Mouse (Mus musculus) T-helper 1 cell (primary cell): ENCODE measurements around the gene Tgm4.

Source experiments
- in situ Hi-C: fragments of 300-600 bp; cut with MboI, MseI; formaldehyde crosslinking; loops from one replicate; pipeline ENCODE4 v1.15.1; 2025; ENCODE audit warnings: high pct_unique_total_duplicates

The Tgm4 gene

DNA sequence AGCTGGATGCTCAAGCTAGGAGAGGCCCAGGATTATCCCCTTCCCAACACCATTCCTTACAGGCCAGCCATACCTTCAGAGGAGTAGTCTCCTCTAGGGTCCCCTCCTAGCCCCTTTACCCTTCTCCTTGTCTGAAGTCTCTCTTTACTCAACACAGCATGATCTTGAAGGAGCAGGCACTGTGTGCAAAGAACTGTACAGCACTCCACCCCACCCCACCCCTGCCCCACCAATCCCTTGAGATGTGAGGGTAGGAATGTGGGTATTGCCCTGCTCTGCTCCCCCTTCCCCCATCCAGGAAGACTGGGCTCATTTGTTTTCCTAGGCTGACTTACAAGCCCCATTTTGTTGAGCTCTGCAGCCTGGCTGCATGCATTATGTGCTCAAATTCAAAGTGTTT lies 69.8 kb downstream of the Tgm4 start:
- in situ Hi-C loops = no loop called here

DNA sequence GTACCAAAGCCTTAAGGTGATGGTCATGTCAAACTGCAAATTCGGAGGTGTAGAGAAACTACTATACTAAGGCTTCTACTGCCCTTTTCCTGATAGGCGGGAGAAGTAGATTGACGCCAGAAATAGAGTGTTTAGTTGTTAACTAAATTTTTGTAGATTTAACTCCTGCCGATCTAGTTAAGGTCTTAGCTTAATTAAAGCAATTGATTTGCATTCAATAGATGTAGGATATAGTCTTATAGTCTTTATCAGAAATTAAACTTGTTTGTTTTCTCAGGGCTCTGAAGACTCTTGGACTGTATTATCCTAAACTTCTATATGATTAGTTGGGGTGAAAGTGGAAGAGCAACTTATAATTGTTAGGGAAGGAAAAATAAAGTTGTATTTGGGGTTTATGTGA lies 72.7 kb downstream of the Tgm4 start:
- in situ Hi-C loops = no loop called here

DNA sequence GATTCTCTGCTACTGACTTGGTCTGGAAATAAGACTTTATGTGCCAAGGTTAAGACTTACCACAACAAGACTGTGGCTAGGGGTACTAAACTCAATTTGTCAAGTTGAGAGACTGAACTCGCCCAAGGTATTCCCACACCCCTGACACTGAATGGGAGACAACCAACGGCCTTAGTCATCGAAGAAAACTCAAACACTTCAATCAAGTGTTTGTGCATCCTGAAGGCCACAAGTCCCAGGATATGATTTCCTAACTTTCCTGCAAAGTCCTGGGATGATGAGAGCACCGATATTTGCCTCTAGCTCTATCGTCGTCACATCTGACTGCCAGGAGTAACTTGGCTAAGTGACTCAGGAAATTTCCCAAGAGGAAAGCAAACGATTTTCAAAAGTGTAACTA lies 74.7 kb downstream of the Tgm4 start:
- in situ Hi-C loops = no loop called here

DNA sequence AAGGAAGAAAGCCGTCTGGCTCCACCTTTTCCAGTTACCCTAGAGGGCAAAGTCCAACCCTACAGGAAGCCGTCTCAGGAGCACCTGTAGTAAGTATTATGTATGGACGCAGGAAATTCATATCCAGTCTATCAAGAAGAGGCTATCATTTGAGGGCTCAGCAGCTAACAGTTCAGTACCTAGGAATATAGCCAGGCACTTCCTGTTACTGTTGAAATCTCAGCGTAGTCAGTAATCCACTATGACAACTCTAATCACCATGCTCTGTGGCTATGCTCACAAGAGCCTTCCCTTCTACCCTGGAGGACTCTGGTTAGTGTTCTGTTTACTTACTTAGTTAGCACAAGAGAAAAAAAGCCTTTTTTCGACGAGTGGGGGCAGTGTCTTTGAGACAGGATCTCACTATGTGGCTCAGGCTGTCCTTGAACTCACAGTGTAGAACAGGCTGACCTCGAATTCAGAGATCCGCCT lies 77.3 kb downstream of the Tgm4 start:
- in situ Hi-C loops = no loop called here

DNA sequence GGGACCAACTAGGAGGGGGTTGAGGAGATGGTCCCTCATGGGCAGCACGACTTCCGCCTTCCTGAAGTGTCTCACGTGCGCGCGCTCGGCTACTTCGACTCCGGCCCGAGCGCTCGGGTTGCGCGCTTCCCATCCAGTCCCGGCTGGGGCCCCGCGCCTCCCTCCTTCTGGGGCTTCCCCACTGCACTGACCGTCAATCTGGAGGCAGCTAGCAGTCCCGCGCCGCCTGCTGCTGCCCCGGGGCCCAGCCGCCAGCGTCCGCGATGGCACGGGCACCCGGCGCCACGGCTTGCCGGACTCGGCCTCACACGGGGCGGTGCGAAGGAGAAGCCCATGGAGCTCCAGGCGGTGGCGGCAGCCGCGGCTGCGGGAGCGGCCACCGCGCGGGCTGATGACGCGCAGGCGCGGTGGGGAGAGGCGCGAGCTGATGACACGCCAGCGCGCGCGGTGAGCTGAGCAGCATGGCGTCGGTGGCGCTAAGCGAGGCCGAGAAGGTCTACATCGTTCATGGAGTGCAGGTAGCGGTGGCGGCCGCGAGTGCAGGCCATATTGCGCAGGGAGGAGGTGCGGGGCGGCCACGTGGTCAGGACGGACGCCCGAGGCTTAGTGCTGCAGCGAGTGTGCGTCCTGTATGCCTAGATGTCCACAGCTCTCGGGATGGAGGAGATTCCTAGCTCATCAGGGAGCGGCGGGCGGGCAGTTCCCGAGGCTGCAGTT lies 78.4 kb downstream of the Tgm4 start, which contains the start of the genes Zdhhc3 and Exosc7:
Gene Zdhhc3, minus strand, starts transcription at position 401 of the 717 bp plus-strand sequence.
Gene Exosc7, plus strand, starts transcription at position 411 of the 717 bp plus-strand sequence.
- in situ Hi-C loops = no loop called here

DNA sequence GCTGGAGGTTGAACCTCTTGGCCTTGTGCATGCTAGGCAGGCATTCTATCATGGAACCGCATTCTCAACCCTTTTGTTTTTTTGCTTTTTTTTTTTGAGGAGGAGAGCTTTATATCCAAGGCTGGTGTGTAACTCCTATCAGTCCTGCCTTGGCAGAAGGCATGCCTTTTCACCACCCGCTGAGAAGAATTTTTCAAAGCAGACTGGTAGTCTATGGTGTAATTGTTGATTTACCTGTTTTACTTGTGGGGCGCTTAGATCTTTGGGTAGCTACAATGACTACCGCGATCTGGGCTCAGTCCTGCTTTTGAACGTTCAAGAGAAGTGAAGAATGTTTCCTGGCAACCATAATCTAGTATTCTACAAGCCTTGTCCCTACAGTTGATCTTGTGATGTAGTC lies 79.4 kb downstream of the Tgm4 start:
- in situ Hi-C loops = no loop called here

DNA sequence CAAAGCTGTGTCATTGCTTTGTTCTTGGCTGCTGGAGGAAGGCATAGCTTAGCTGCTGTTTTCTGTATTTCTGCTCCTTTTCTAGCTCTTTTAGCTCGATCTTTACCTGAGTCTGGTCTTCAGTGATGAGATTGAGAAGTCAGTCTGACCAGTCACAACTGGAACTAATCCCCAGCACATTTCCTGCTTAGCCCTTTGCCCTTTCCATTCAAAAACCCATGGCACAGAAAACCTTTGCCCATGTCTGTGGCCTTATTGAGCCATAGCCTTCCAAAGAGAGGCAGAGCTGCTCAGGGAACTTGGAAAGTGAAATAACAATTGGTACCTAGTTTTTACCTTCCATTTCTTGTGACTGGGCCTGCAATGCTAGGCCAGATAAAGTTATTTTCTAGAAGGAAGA lies 81.0 kb downstream of the Tgm4 start:
- in situ Hi-C loops = no loop called here
